Comparison of ENCODE assay signal across 19 mouse cellular contexts in genomic region chr9:58438071-58438858, GRCm38 (mm10). TPM values are rescaled to one million over a fixed set of nuclear protein-coding genes. Genes with fewer than 3 reads are reported as not detected.
DNase-seq lines count a peak whose midpoint lies in the region; ATAC-seq and TF ChIP-seq lines count a peak whose summit lies in the region.
"Had no signal": no experiment of that assay in that cellular context is flagged by ENCODE, and none has a peak within 500 bp of the region (broad histone marks: within the 10 kb centered on the region; RNA-seq: fewer than 3 reads in every experiment).

No protein-coding gene starts in this region.

- no peak overlapping the region for H3K4me3 ChIP-seq in midbrain, embryonic 12.5 days
- no peak overlapping the region for H3K4me3 ChIP-seq in midbrain, postnatal 0 days (ENCODE audit: low read depth, low read length)
- no peak overlapping the region for H3K4me3 ChIP-seq in forebrain, embryonic 12.5 days (replicated peaks)
- no peak overlapping the region for H3K4me3 ChIP-seq in hindbrain, embryonic 14.5 days (replicated peaks; ENCODE audit: low read length)
- no peak overlapping the region for H3K4me3 ChIP-seq in olfactory bulb, adult 2 months (ENCODE audit: insufficient read depth, low read depth, low read length)
- H3K4me3 ChIP-seq: embryonic facial prominence, embryonic 13.5 days; heart, embryonic 10.5 days; myocyte had no signal

- H3K27me3 ChIP-seq in midbrain, embryonic 12.5 days = 0 out of 2 replicates have a peak, but pooled peaks cover 3% of the 10 kb centered on the region
- H3K27me3 ChIP-seq in midbrain, postnatal 0 days (ENCODE audit: insufficient read depth, low read length) = no peaks in the 10 kb centered on the region
- 0 out of 2 replicates have a peak, but pooled peaks cover 6% of the 10 kb centered on the region for H3K27me3 ChIP-seq in forebrain, embryonic 12.5 days
- no peaks in the 10 kb centered on the region for H3K27me3 ChIP-seq in hindbrain, embryonic 14.5 days (ENCODE audit: control insufficient read depth, insufficient read depth, low read length)
- H3K27me3 ChIP-seq: embryonic facial prominence, embryonic 13.5 days had no signal

- no peak for TF ChIP-seq CTCF in midbrain, postnatal 0 days (IDR thresholded peaks at IDR 0.05)
- no peak for TF ChIP-seq CTCF in olfactory bulb, adult 2 months (IDR thresholded peaks at IDR 0.05; ENCODE audit: insufficient read depth, low read depth, low read length)

- DNase-seq in midbrain, postnatal 0 days (ENCODE audit: low spot score) = no peak
- DNase-seq in hindbrain, embryonic 14.5 days (ENCODE audit: low spot score) = no peak
- no peak for DNase-seq in spleen, postnatal 4 days (ENCODE audit: low spot score in 2 of 2)
- DNase-seq: cerebellum, adult 11 months; gastrocnemius, postnatal 10 days; kidney, postnatal 10 days; lung, embryonic 14.5 days; thymus, adult 18-20 months had no signal

- peak overlapping the region; percentile 43; the same call in 1 of the 2 replicates for H3K27ac ChIP-seq in midbrain, embryonic 12.5 days (replicated peaks)
- no peak overlapping the region for H3K27ac ChIP-seq in midbrain, postnatal 0 days (ENCODE audit: low read depth, low read length)
- peak overlapping the region; percentile 80 for H3K27ac ChIP-seq in forebrain, embryonic 12.5 days
- H3K27ac ChIP-seq in hindbrain, embryonic 14.5 days = peak overlapping the region; percentile 70
- H3K27ac ChIP-seq in olfactory bulb, adult 2 months (ENCODE audit: insufficient read depth, low read depth, low read length) = peak overlapping the region; percentile 82
- H3K27ac ChIP-seq: embryonic facial prominence, embryonic 13.5 days; heart, embryonic 10.5 days; macrophage had no signal

- H3K4me1 ChIP-seq in midbrain, embryonic 12.5 days = peaks cover 32% of the 10 kb centered on the region
- peaks cover 24% of the 10 kb centered on the region; the same call in 1 of the 2 replicates for H3K4me1 ChIP-seq in midbrain, postnatal 0 days (ENCODE audit: insufficient read depth, low read length)
- peaks cover 40% of the 10 kb centered on the region for H3K4me1 ChIP-seq in forebrain, embryonic 12.5 days
- H3K4me1 ChIP-seq in hindbrain, embryonic 14.5 days (replicated peaks; ENCODE audit: control insufficient read depth, insufficient read depth, low read length) = peaks cover 52% of the 10 kb centered on the region
- H3K4me1 ChIP-seq in olfactory bulb, adult 2 months (ENCODE audit: control insufficient read depth, insufficient read depth, low read length) = peaks cover 60% of the 10 kb centered on the region

- ATAC-seq in midbrain, embryonic 12.5 days (ENCODE audit: low FRiP score, low read depth) = no peak
- ATAC-seq in midbrain, postnatal 0 days (ENCODE audit: low FRiP score) = no peak
- 0 out of 2 replicates have a peak, but pooled peaks have one; percentile 15 for ATAC-seq in forebrain, embryonic 12.5 days (ENCODE audit: low FRiP score)
- ATAC-seq in hindbrain, embryonic 14.5 days (ENCODE audit: low FRiP score) = no peak
- no peak for ATAC-seq in megakaryocyte progenitor cell, adult 5-6 weeks (replicated peaks; ENCODE audit: poor library complexity)
- ATAC-seq: activated CD4-positive, CD25-positive, alpha-beta regulatory T cell, adult 4 months; intestine, postnatal 0 days had no signal

- no peak overlapping the region for H3K4me2 ChIP-seq in midbrain, embryonic 12.5 days (replicated peaks)
- no peak overlapping the region for H3K4me2 ChIP-seq in midbrain, postnatal 0 days (ENCODE audit: low read depth, low read length, poor library complexity, severe bottlenecking)
- no peak overlapping the region for H3K4me2 ChIP-seq in forebrain, embryonic 12.5 days
- H3K4me2 ChIP-seq in hindbrain, embryonic 14.5 days (replicated peaks) = peak overlapping the region; percentile 8; the same call in 1 of the 2 replicates
- H3K4me2 ChIP-seq: embryonic facial prominence, embryonic 13.5 days; lung, embryonic 14.5 days had no signal

- no peak for TF ChIP-seq POLR2A in olfactory bulb, adult 2 months (IDR thresholded peaks at IDR 0.05; ENCODE audit: insufficient read depth, low read depth, low read length)

- no peak overlapping the region for H3K9ac ChIP-seq in midbrain, embryonic 12.5 days (replicated peaks)
- H3K9ac ChIP-seq in midbrain, postnatal 0 days (replicated peaks; ENCODE audit: low read length, poor library complexity, severe bottlenecking) = no peak overlapping the region
- no peak overlapping the region for H3K9ac ChIP-seq in forebrain, embryonic 12.5 days
- H3K9ac ChIP-seq in hindbrain, embryonic 14.5 days = peak overlapping the region; percentile 28; the same call in 1 of the 2 replicates
- H3K9ac ChIP-seq: embryonic facial prominence, embryonic 13.5 days; lung, embryonic 14.5 days had no signal

- no peaks in the 10 kb centered on the region for H3K36me3 ChIP-seq in midbrain, embryonic 12.5 days
- H3K36me3 ChIP-seq in midbrain, postnatal 0 days (ENCODE audit: insufficient read depth, low read length) = no peaks in the 10 kb centered on the region
- no peaks in the 10 kb centered on the region for H3K36me3 ChIP-seq in forebrain, embryonic 12.5 days (replicated peaks)
- H3K36me3 ChIP-seq in hindbrain, embryonic 14.5 days (replicated peaks; ENCODE audit: control insufficient read depth, insufficient read depth) = no peaks in the 10 kb centered on the region
- H3K36me3 ChIP-seq: embryonic facial prominence, embryonic 13.5 days; heart, embryonic 10.5 days had no signal

- WGBS in midbrain, embryonic 12.5 days = 67% methylated on average over 7 of the region's 7 CpGs
- 76% methylated on average over 7 of the region's 7 CpGs for WGBS in midbrain, postnatal 0 days
- WGBS in forebrain, embryonic 12.5 days = 54% methylated on average over 7 of the region's 7 CpGs
- WGBS in hindbrain, embryonic 14.5 days = 52% methylated on average over 7 of the region's 7 CpGs
- 56% methylated on average over 7 of the region's 7 CpGs for WGBS in olfactory bulb, adult 2 months

- no peaks in the 10 kb centered on the region for H3K9me3 ChIP-seq in midbrain, embryonic 12.5 days
- H3K9me3 ChIP-seq in midbrain, postnatal 0 days (ENCODE audit: low read length) = no peaks in the 10 kb centered on the region
- no peaks in the 10 kb centered on the region for H3K9me3 ChIP-seq in forebrain, embryonic 12.5 days
- H3K9me3 ChIP-seq in hindbrain, embryonic 14.5 days (ENCODE audit: control insufficient read depth, low read length) = no peaks in the 10 kb centered on the region
- H3K9me3 ChIP-seq: embryonic facial prominence, embryonic 13.5 days; heart, embryonic 10.5 days had no signal

RNA-seq across cellular contexts. Expression of gene Insyn1, which starts 50.1 kb away (rescaled TPM):
- 3.4 and 3.5 TPM in 2 replicates for polyA plus RNA-seq in midbrain, embryonic 12.5 days (2016; fragmentation: Nextera tagmentation; extraction: Ambion mirVana)
- total RNA-seq in midbrain, postnatal 0 days (2014; rRNA removed) = 118 and 131 TPM in 2 replicates
- polyA plus RNA-seq in midbrain, postnatal 0 days (2015; fragmentation: Nextera tagmentation; extraction: Ambion mirVana) = 7.2 and 9.0 TPM in 2 replicates
- polyA plus RNA-seq in forebrain, embryonic 12.5 days (2016; fragmentation: Nextera tagmentation; extraction: Ambion mirVana) = 4.0 and 4.7 TPM in 2 replicates
- polyA plus RNA-seq in hindbrain, embryonic 14.5 days (2014; fragmentation: Nextera tagmentation; extraction: Ambion mirVana) = 15.1 and 16.7 TPM in 2 replicates
- not detected in 2 replicates for polyA plus RNA-seq in olfactory bulb, adult 2 months (2012; ENCODE audit: insufficient read depth, insufficient read length, low replicate concordance, missing spikeins)
- not detected in 2 replicates for total RNA-seq in megakaryocyte progenitor cell, adult 5-6 weeks (2015)
- not detected in 2 replicates for total RNA-seq in megakaryocyte progenitor cell, adult 5-6 weeks (2017)
- polyA plus RNA-seq: activated CD4-positive, CD25-positive, alpha-beta regulatory T cell, adult 4 months; liver, adult 2 months; macrophage had no signal
